Mouse (Mus musculus) small intestine, adult 2 months (tissue): ENCODE results near the gene Gm49405. TPM values are rescaled to one million over a fixed set of nuclear protein-coding genes. Genes with fewer than 3 reads are reported as not detected.

Experiments
- H3K27ac ChIP-seq: fragments of 200-500 bp; 2 replicates; pipeline ENCODE4 v1.5.1; 2012; ENCODE audit warnings: low read depth, low read length, control low read depth, inconsistent platforms; ENCODE audit not compliant: insufficient read depth
- H3K27me3 ChIP-seq: fragments of 200-500 bp; 2 replicates; pipeline ENCODE4 v1.6.1; 2012; ENCODE audit warnings: mild to moderate bottlenecking, moderate library complexity, low read length, inconsistent platforms; ENCODE audit not compliant: control insufficient read depth, insufficient read depth
- H3K36me3 ChIP-seq: fragments of 200-500 bp; 2 replicates; pipeline ENCODE4 v1.6.1; 2012; ENCODE audit warnings: mild to moderate bottlenecking, low read length, control low read depth, inconsistent platforms; ENCODE audit not compliant: control insufficient read depth, insufficient read depth
- H3K4me1 ChIP-seq: fragments of 200-500 bp; 2 replicates; pipeline ENCODE4 v1.6.1; 2012; ENCODE audit warnings: low read length, inconsistent platforms, mixed read lengths; ENCODE audit not compliant: control insufficient read depth, insufficient read depth, insufficient read length
- H3K4me3 ChIP-seq: fragments of 200-500 bp; 2 replicates; pipeline ENCODE4 v1.5.1; 2012; ENCODE audit warnings: low read depth, mild to moderate bottlenecking, control low read depth, inconsistent platforms, low read length, moderate library complexity
- CTCF ChIP-seq: fragments of 200-500 bp; IDR thresholded peaks from 2 replicates; pipeline ENCODE4 v1.5.1; 2012; ENCODE audit warnings: low read depth, mild to moderate bottlenecking, control low read depth, inconsistent platforms, low read length, moderate library complexity, mixed read lengths; ENCODE audit not compliant: insufficient replicate concordance, insufficient read length; ENCODE audit errors: extremely low read depth
- POLR2A ChIP-seq: fragments of 200-500 bp; IDR thresholded peaks from 2 replicates; pipeline ENCODE4 v1.6.1; 2012; ENCODE audit warnings: low read depth, mild to moderate bottlenecking, control low read depth, inconsistent platforms, low read length, moderate library complexity
- WGBS: fragments of 180-500 bp; shearing (Covaris S2); methylation state at CpG from one replicate; pipeline ENCODE4 v1.1.7; 2018; 5-methylcytosine and 5-hydroxymethylcytosine counted together
- polyA plus RNA-seq: library from polyadenylated mRNA; depleted of rRNA; stranded (reverse); fragments of >200 nt; gene quantifications from 2 replicates; pipeline ENCODE4 v1.2.3, GENCODE M21; 2012

Gm49405 gene
- polyA plus RNA-seq, 1 experiment: 0.90 TPM

DNA sequence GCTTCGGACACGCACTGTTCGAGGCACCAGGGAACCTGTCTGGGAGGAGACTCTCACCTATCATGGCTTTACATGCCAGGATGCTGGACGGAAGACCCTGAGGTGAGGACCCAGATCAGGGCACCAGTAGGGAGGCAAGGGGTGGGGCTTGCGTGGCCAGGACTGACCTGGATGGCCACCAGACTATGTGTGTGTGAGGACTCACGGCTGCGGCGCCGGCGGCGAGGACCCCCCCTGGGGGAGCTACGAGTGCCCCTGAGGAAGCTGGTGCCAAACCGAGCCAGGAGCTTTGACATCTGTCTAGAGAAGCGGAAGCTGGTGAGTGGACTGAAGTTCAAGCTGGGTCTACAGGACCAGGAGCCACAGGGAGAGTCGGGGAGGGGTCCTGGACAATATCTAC lies 3.9 kb downstream of the Gm49405 start:
- H3K27ac ChIP-seq: no peak overlapping the region
- H3K27me3 ChIP-seq: no peaks in the 10 kb centered on the region
- H3K36me3 ChIP-seq: peaks cover 35% of the 10 kb centered on the region
- TF ChIP-seq POLR2A: no peak
- TF ChIP-seq CTCF: no peak
- peaks cover 20% of the 10 kb centered on the region for H3K4me1 ChIP-seq
- no peak overlapping the region for H3K4me3 ChIP-seq
- 92% methylated on average over 15 of the region's 15 CpGs for WGBS

DNA sequence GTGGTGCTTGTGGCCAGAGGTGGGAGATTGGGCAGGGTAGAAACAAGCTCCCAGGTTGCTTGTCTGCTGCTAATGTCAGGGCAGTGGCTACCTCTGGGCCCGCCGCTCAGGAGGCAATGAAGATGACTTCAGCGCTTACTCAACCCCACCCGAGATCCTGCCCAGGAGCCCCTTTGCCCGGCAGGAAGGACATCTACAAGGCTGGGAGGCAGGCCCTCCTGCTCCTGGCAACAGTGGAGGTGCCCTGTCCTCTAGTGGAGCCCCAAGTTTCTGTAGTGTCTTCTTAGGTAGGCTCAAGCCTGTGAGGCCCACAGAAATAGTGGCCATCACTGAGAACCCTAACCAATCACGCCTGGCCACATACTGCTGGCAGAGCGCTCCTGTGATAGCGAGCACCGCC lies 4.7 kb downstream of the Gm49405 start:
- Histone ChIP-seq H3K4me3 (no peak overlapping the region), H3K36me3 (peaks cover 42% of the 10 kb centered on the region), H3K27me3 (no peaks in the 10 kb centered on the region), H3K27ac (no peak overlapping the region), H3K4me1 (peaks cover 16% of the 10 kb centered on the region)
- 87% methylated on average over 9 of the region's 9 CpGs for WGBS
- TF ChIP-seq CTCF: no peak
- no peak for TF ChIP-seq POLR2A

DNA sequence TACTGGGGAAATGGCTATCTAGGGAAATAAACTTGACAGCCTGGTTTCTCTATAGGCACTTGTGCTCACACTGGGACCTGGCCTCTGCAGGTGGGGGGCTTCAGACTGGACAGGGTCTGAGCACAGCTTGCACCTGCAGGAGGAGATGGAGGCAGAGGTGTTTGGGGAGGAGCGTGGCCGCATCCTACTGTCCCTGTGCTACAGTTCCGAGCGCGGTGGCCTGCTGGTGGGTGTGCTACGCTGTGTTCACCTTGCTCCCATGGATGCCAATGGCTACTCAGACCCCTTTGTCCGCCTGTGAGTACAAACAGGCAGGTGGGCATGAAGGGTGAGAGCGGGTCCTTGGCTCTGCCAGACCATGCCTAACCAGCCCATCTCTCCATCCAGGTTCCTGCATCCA lies 5.5 kb downstream of the Gm49405 start:
- Histone ChIP-seq H3K27ac (no peak overlapping the region), H3K4me3 (no peak overlapping the region), H3K27me3 (no peaks in the 10 kb centered on the region), H3K36me3 (peaks cover 49% of the 10 kb centered on the region), H3K4me1 (peaks cover 14% of the 10 kb centered on the region)
- WGBS: 94% methylated on average over 8 of the region's 8 CpGs
- no peak for TF ChIP-seq CTCF
- no peak for TF ChIP-seq POLR2A

DNA sequence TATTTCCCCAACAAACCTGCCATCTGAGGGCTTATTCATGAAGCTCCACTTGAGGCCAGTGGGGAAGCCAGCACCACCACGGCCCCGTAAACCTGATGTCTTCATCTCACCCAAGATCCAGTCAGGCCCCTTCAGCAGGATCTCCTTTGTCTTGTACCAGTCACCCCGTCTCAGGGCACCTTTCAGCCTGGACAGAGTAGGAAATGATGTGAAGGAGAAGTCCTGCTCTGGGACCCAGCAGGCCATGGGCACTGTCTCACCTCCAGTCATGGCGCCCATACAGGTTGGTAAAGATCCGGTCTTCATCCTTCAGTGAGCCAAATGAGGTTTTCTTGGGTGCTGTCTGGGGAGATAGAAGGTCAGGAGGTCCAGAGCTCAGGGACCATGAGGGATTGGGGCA lies 10.7 kb downstream of the Gm49405 start:
- WGBS: 93% methylated on average over 5 of the region's 5 CpGs
- Histone ChIP-seq H3K36me3 (peaks cover 46% of the 10 kb centered on the region), H3K4me1 (peaks cover 6% of the 10 kb centered on the region; the same call in 1 of the 2 replicates), H3K4me3 (no peak overlapping the region), H3K27me3 (no peaks in the 10 kb centered on the region), H3K27ac (no peak overlapping the region)
- TF ChIP-seq CTCF (no peak), POLR2A (no peak)

DNA sequence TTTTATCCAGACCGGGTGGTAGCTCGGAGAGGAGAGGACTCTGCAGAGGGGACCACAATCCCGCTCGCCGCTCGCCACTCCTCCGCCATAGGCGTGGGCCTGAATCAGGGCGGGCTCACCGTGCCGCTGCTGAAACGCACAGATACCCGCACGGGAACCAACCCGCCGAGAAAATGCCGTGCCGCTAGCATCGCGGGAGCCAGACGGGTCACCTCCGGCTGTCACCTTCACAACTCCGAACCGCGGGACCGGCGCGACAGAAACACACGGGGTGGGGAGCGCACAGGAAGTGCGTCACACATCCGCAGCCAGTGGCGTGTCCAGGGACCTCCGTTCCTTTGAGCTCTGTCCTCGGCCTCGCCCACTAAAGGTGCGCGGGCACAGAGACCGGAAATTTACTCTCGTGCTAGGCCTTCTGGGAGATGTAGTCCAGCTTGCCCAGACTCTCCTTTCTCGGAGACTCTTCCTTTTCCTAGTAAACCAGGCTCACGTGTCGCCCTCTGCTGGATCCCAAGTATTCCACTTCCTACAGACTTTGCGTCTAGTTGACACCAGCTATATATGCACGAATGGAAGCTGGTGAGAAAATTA lies 12.1 kb downstream of the Gm49405 start, which contains the start of gene Ndufv1:
Gene Ndufv1, minus strand, starts transcription at position 375 of the 591 bp plus-strand sequence.
- peak within 1 kb of the TSS; percentile 93 for H3K4me3 ChIP-seq
- H3K27ac ChIP-seq: peak within 1 kb of the TSS; percentile 67
- peaks cover 34% of the 10 kb centered on the region for H3K36me3 ChIP-seq
- no peaks in the 10 kb centered on the region for H3K27me3 ChIP-seq
- under 1% methylated on average over 45 of the region's 45 CpGs for WGBS
- peaks cover 6% of the 10 kb centered on the region; the same call in 1 of the 2 replicates for H3K4me1 ChIP-seq
- TF ChIP-seq POLR2A (peak; percentile 70), CTCF (peak; percentile 59; the same call in 1 of the 2 replicates)

DNA sequence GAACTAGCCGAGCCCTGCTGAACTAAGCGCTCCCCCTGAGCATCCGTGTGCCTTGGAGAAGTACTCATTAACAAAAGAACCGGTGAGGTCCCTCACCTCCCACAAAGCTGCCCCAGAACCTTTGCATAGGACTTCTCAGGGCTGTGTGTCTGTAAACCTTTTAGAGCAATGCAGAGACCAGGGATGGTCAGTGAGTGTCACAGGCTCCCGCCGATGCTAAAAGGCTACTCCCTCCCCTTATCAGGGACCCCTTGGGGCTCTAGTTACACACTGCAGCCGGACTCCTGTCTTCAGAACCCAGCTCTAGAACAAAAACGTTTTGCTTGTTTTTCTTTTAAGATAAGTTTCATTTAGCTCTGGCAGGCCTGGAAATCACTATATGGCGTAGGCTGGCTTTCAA lies 12.6 kb downstream of the Gm49405 start:
- Histone ChIP-seq H3K4me1 (peaks cover 6% of the 10 kb centered on the region; the same call in 1 of the 2 replicates), H3K27me3 (no peaks in the 10 kb centered on the region), H3K4me3 (peak overlapping the region; percentile 35), H3K36me3 (peaks cover 29% of the 10 kb centered on the region), H3K27ac (no peak overlapping the region)
- 24% methylated on average over 9 of the region's 9 CpGs for WGBS
- no peak for TF ChIP-seq POLR2A
- TF ChIP-seq CTCF: 0 out of 2 replicates have a peak, but pooled peaks have one; percentile 0

DNA sequence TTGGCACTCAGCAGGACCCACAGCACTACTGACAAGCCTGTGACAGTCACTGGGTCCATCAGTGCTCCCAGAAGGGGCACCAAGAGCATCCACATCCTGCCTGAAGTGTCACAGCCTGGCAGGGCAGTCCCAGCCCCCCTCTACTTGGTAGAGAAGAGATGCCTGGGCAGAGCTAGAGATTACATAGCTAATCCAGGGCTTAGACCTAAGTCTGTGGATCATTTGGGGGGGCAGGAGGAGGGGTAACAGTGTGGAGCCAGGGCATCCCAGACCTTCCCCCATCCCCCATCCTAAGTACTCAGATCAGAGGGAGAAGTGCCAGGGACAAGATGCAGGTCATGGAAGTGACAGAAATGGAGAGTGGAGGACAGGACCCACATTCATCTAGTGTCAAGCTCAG lies 14.4 kb downstream of the Gm49405 start:
- Histone ChIP-seq H3K4me3 (no peak overlapping the region), H3K4me1 (peaks cover 13% of the 10 kb centered on the region; the same call in 1 of the 2 replicates), H3K27me3 (no peaks in the 10 kb centered on the region), H3K27ac (no peak overlapping the region), H3K36me3 (peaks cover 13% of the 10 kb centered on the region)
- no peak for TF ChIP-seq CTCF
- TF ChIP-seq POLR2A: no peak

DNA sequence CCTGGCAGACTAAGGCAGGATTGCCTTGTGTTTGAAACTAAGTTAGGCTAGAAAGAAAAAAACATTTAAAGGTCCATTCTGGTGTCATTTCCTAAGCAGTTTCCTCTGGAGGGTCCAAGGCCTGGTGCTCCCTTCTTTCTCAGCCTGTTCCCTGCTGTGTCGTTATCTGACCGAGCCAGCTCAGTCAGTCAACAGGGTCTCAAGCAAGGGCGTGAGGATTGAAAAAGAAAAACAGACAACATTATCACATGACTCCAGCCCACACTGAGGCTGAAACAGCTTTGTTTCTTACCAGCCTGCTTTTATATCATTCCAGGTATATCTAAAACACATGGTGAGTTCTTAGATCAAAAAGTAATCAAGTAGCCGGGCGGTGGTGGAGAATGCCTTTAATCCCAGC lies 15.2 kb downstream of the Gm49405 start:
- peaks cover 16% of the 10 kb centered on the region; the same call in 1 of the 2 replicates for H3K4me1 ChIP-seq
- H3K27ac ChIP-seq: no peak overlapping the region
- H3K36me3 ChIP-seq: peaks cover 5% of the 10 kb centered on the region
- no peaks in the 10 kb centered on the region for H3K27me3 ChIP-seq
- no peak overlapping the region for H3K4me3 ChIP-seq
- TF ChIP-seq CTCF (no peak), POLR2A (no peak)
- WGBS: 86% methylated on average over 5 of the region's 5 CpGs
